In the genomic region with DNA sequence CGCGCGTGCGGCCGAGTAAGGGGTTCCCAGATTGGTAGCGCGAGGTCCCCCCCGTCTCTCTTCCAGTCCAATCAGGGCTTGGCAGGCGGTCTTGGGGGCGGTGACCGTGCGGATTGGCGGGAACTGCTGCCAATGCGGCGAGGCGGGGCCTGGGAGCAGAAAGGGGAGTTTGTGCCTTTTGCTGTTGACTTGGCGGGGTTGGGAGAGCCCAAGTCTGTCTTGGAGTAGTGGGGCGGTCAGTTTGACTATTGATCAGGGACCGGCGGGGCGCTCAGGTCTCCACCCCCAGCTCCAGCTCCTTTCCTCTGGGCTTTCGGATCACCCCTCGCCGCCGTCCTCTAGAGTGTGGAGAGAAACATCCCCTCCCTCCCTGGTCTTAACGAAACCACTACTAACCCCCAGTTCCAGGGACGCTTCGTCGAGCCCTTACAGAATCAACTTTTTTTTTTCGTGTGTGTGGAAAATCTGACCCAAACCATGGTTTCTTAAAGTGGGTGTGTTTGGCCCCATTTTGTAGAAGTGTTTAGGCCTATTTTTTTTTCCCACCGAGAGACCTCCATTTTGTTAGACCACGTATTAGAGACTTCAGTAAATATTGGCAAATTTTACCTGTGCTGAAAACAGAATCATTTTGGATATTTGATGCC, we compare ENCODE assay signal across 8 mouse cellular contexts. TPM values are rescaled to one million over a fixed set of nuclear protein-coding genes. Genes with fewer than 3 reads are reported as not detected.
DNase-seq lines count a peak whose midpoint lies in the region; ATAC-seq and TF ChIP-seq lines count a peak whose summit lies in the region.

No protein-coding gene starts in this region.

- no peak; the same call in 1 of the 2 replicates for TF ChIP-seq POLR2A in bone marrow, adult 2 months (IDR thresholded peaks at IDR 0.05; ENCODE audit: borderline replicate concordance, control insufficient read depth, low read depth, low read length)

- H3K4me1 ChIP-seq in bone marrow, adult 2 months (ENCODE audit: control insufficient read depth, insufficient read depth, low read length): no peaks in the 10 kb centered on the region; the same call in 1 of the 2 replicates
- H3K4me1 ChIP-seq in embryonic facial prominence, embryonic 15.5 days: 0 out of 2 replicates have a peak, but pooled peaks cover 3% of the 10 kb centered on the region
- H3K4me1 ChIP-seq in kidney, embryonic 14.5 days (ENCODE audit: control insufficient read depth, insufficient read depth, low read length): peaks cover 9% of the 10 kb centered on the region; the same call in 1 of the 2 replicates
- peaks cover 11% of the 10 kb centered on the region for H3K4me1 ChIP-seq in limb, embryonic 15.5 days

- no peak for TF ChIP-seq CTCF in bone marrow, adult 2 months (IDR thresholded peaks at IDR 0.05; ENCODE audit: control insufficient read depth, insufficient read depth, low read length)

- peak overlapping the region; percentile 92 for H3K4me3 ChIP-seq in bone marrow, adult 2 months (replicated peaks; ENCODE audit: control insufficient read depth, low read depth, low read length)
- peak overlapping the region; percentile 72 for H3K4me3 ChIP-seq in embryonic facial prominence, embryonic 15.5 days (replicated peaks)
- peak overlapping the region; percentile 76 for H3K4me3 ChIP-seq in kidney, embryonic 14.5 days (ENCODE audit: low read length)
- peak overlapping the region; percentile 68 for H3K4me3 ChIP-seq in limb, embryonic 15.5 days

- no peaks in the 10 kb centered on the region for H3K9me3 ChIP-seq in embryonic facial prominence, embryonic 15.5 days (replicated peaks)
- H3K9me3 ChIP-seq in kidney, embryonic 14.5 days (ENCODE audit: control insufficient read depth, low read length): no peaks in the 10 kb centered on the region
- no peaks in the 10 kb centered on the region for H3K9me3 ChIP-seq in limb, embryonic 15.5 days

- peak; percentile 98 for DNase-seq in 416B (ENCODE audit: low read depth)
- peak; percentile 99 for DNase-seq in heart, adult 8-10 months (ENCODE audit: low spot score)
- peak; percentile 96 to 97 for DNase-seq in monocyte, adult 2 months (ENCODE audit: low read depth in 1 of 2, low spot score in 2 of 2)
- DNase-seq in spleen, postnatal 36 days (ENCODE audit: low spot score in 2 of 2): peak; percentile 98

- H3K9ac ChIP-seq in embryonic facial prominence, embryonic 15.5 days: peak overlapping the region; percentile 72
- peak overlapping the region; percentile 89 for H3K9ac ChIP-seq in kidney, embryonic 14.5 days (ENCODE audit: low read depth, low read length)
- peak overlapping the region; percentile 81 for H3K9ac ChIP-seq in limb, embryonic 15.5 days

- WGBS in bone marrow, adult 2 months: under 1% methylated on average over 30 of the region's 32 CpGs
- under 1% methylated on average over 32 of the region's 32 CpGs for whole genome bisulfite sequencing in embryonic facial prominence, embryonic 15.5 days
- under 1% methylated on average over 32 of the region's 32 CpGs for WGBS in kidney, embryonic 14.5 days
- WGBS in limb, embryonic 15.5 days: under 1% methylated on average over 32 of the region's 32 CpGs

- H3K27ac ChIP-seq in bone marrow, adult 2 months (ENCODE audit: control insufficient read depth, insufficient read depth, low read depth, low read length, poor library complexity): peak overlapping the region; percentile 96
- peak overlapping the region; percentile 99 for H3K27ac ChIP-seq in embryonic facial prominence, embryonic 15.5 days (replicated peaks)
- peak overlapping the region; percentile 99 for H3K27ac ChIP-seq in kidney, embryonic 14.5 days (ENCODE audit: low read depth, low read length)
- H3K27ac ChIP-seq in limb, embryonic 15.5 days: peak overlapping the region; percentile 99

- peak overlapping the region; percentile 42 for H3K4me2 ChIP-seq in embryonic facial prominence, embryonic 15.5 days (replicated peaks)
- H3K4me2 ChIP-seq in kidney, embryonic 14.5 days (replicated peaks; ENCODE audit: low read depth, low read length): peak overlapping the region; percentile 38
- H3K4me2 ChIP-seq in limb, embryonic 15.5 days: peak overlapping the region; percentile 37

- peak; percentile 96 for ATAC-seq in embryonic facial prominence, embryonic 15.5 days (ENCODE audit: insufficient number of reproducible peaks, low FRiP score, low TSS enrichment, low read depth)
- peak; percentile 96 for ATAC-seq in kidney, embryonic 14.5 days (ENCODE audit: low FRiP score, low TSS enrichment)
- ATAC-seq in limb, embryonic 15.5 days (ENCODE audit: insufficient number of reproducible peaks, low FRiP score, low TSS enrichment, low read depth): peak; percentile 94

- H3K27me3 ChIP-seq in embryonic facial prominence, embryonic 15.5 days: no peaks in the 10 kb centered on the region
- H3K27me3 ChIP-seq in kidney, embryonic 14.5 days (ENCODE audit: control insufficient read depth, insufficient read depth, low read length): no peaks in the 10 kb centered on the region
- no peaks in the 10 kb centered on the region for H3K27me3 ChIP-seq in limb, embryonic 15.5 days

- no peaks in the 10 kb centered on the region for H3K36me3 ChIP-seq in embryonic facial prominence, embryonic 15.5 days
- H3K36me3 ChIP-seq in kidney, embryonic 14.5 days (ENCODE audit: control insufficient read depth, insufficient read depth, low read length): no peaks in the 10 kb centered on the region
- H3K36me3 ChIP-seq in limb, embryonic 15.5 days: 0 out of 2 replicates have a peak, but pooled peaks cover 4% of the 10 kb centered on the region

RNA-seq across cellular contexts. Expression of a gene that starts 1.0 kb away (rescaled TPM):
- polyA plus RNA-seq in bone marrow, adult 2 months (2011; ENCODE audit: insufficient read depth, insufficient read length, low replicate concordance, missing spikeins): 164 and 190 TPM in 2 replicates
- polyA plus RNA-seq in embryonic facial prominence, embryonic 15.5 days (2015; fragmentation: Nextera tagmentation; extraction: Ambion mirVana): 41.4 and 48.0 TPM in 2 replicates
- 100 to 1,000 TPM in 1 of 4 experiments, 10 to 100 TPM in 3; 84.5 to 120 (median 91.4) TPM for total RNA-seq in heart, adult 8-10 months (2022)
- 61.1 and 74.2 TPM in 2 replicates for polyA plus RNA-seq in kidney, embryonic 14.5 days (2014; fragmentation: Nextera tagmentation; extraction: Ambion mirVana)
- polyA plus RNA-seq in limb, embryonic 15.5 days (2015; fragmentation: Nextera tagmentation; extraction: Ambion mirVana): 36.1 and 41.9 TPM in 2 replicates

RNA-seq across cellular contexts. Expression of a gene that starts 18.8 kb away (rescaled TPM):
- 22.7 and 28.7 TPM in 2 replicates for polyA plus RNA-seq in bone marrow, adult 2 months (2011; ENCODE audit: insufficient read depth, insufficient read length, low replicate concordance, missing spikeins)
- polyA plus RNA-seq in embryonic facial prominence, embryonic 15.5 days (2015; fragmentation: Nextera tagmentation; extraction: Ambion mirVana): 80.9 and 93.2 TPM in 2 replicates
- 100 to 1,000 TPM; 234 to 298 (median 248) TPM for total RNA-seq in heart, adult 8-10 months (2022)
- 150 and 178 TPM in 2 replicates for polyA plus RNA-seq in kidney, embryonic 14.5 days (2014; fragmentation: Nextera tagmentation; extraction: Ambion mirVana)
- polyA plus RNA-seq in limb, embryonic 15.5 days (2015; fragmentation: Nextera tagmentation; extraction: Ambion mirVana): 79.5 and 86.9 TPM in 2 replicates

Comparison
In these comparisons a context has a peak if more than half of its experiments do, and no peak if none do; other contexts are left out.
1. Peak in every context shown above with its lines: DNase-seq, ATAC-seq, H3K4me3 ChIP-seq and H3K27ac ChIP-seq.